Mouse (Mus musculus) liver, postnatal 0 days (tissue): ENCODE measurements around the gene Irak3.

ENCODE experiments used
- CTCF ChIP-seq: sonication (generic); IDR thresholded peaks from 2 replicates; pipeline ENCODE4 v1.5.1; 2016; ENCODE audit warnings: antibody characterized with exemption, low read depth
- EP300 ChIP-seq: IDR thresholded peaks from 2 replicates; pipeline ENCODE4 v1.6.1; 2016; ENCODE audit warnings: antibody characterized with exemption, low read depth, mild to moderate bottlenecking

- TF ChIP-seq CTCF (no peak), EP300 (no peak)
These were observed 604 bp downstream of the Irak3 start, which contains the start of gene Tmbim4 for GRCm38 (mm10) chr10:120201131-120201921.
